30 mouse cellular contexts compared by ENCODE assay signal in the genomic region with DNA sequence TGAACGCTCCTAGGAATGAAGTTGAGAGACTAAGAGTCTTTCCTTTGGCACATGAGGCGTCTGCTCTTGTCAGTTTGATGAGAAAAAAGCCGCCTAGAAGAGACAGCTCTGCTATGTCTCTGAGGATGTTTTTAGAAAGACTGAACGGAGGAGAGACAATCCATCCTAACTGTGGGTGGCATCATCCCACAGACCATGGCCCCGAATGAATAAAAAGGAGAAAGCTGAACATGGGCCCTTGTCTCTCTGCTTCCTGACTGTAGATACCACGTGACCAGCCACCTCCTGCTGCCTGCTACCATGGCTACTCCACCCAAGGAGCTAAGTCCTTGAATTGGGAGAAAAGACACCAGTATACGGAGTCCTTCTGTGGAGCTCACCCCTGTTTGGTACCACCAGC. TPM values are rescaled to one million over a fixed set of nuclear protein-coding genes. Genes with fewer than 3 reads are reported as not detected.
A peak's percentile ranks its signal among the peaks of the same experiment; 100 is the strongest.
DNase-seq lines count a peak whose midpoint lies in the region; ATAC-seq and TF ChIP-seq lines count a peak whose summit lies in the region.
"Had no signal": no experiment of that assay in that cellular context is flagged by ENCODE, and none has a peak within 500 bp of the region (broad histone marks: within the 10 kb centered on the region; RNA-seq: fewer than 3 reads in every experiment).

No protein-coding gene starts in this region.

- WGBS in forebrain, postnatal 0 days = 63% methylated on average over 7 of the region's 7 CpGs
- WGBS in forebrain, embryonic 13.5 days = 78% methylated on average over 7 of the region's 7 CpGs

- no peak overlapping the region for H3K4me3 ChIP-seq in forebrain, postnatal 0 days (ENCODE audit: low read depth, low read length)
- H3K4me3 ChIP-seq in forebrain, embryonic 13.5 days = no peak overlapping the region
- no peak overlapping the region for H3K4me3 ChIP-seq in left cerebral cortex, adult 2 months
- H3K4me3 ChIP-seq in C2C12 (ENCODE audit: insufficient read depth, poor library complexity, severe bottlenecking) = no peak overlapping the region
- H3K4me3 ChIP-seq: embryonic facial prominence, embryonic 12.5 days; embryonic facial prominence, embryonic 15.5 days; forebrain, embryonic 15.5 days; heart, adult 2 months; heart, embryonic 10.5 days; heart, embryonic 13.5 days had no signal

- no peak for DNase-seq in forebrain, postnatal 0 days
- DNase-seq in left cerebral cortex, adult 2 months (ENCODE audit: extremely low spot score in 1 of 2, low spot score in 2 of 2) = no peak
- no peak for DNase-seq in left cerebral cortex, adult 8-10 months (ENCODE audit: low spot score in 2 of 2)
- DNase-seq in ovary, postnatal 10 days (ENCODE audit: low spot score) = no peak
- DNase-seq: adrenal gland, postnatal 10 days; adrenal gland, postnatal 36 days; cerebellum, adult 11 months; cerebellum, adult 2 months; cerebellum, adult 9-11 months; cerebellum, postnatal 25 days; gastrocnemius, postnatal 36 days; heart, adult 2 months; heart, postnatal 14 days; heart, postnatal 4 days had no signal

- H3K9ac ChIP-seq in forebrain, postnatal 0 days = no peak overlapping the region
- H3K9ac ChIP-seq in forebrain, embryonic 13.5 days = no peak overlapping the region
- H3K9ac ChIP-seq: embryonic facial prominence, embryonic 12.5 days; embryonic facial prominence, embryonic 15.5 days; forebrain, embryonic 15.5 days; heart, embryonic 13.5 days; hindbrain, embryonic 14.5 days had no signal

- no peaks in the 10 kb centered on the region; the same call in 1 of the 2 replicates for H3K27me3 ChIP-seq in forebrain, postnatal 0 days (ENCODE audit: insufficient read depth, low read length)
- peaks cover 6% of the 10 kb centered on the region for H3K27me3 ChIP-seq in forebrain, embryonic 13.5 days
- peaks cover 18% of the 10 kb centered on the region for H3K27me3 ChIP-seq in C2C12 (ENCODE audit: control insufficient read depth, insufficient read depth, insufficient read length)
- H3K27me3 ChIP-seq: forebrain, embryonic 15.5 days had no signal

- no peak overlapping the region; the same call in 1 of the 2 replicates for H3K27ac ChIP-seq in forebrain, postnatal 0 days (ENCODE audit: low read depth, low read length)
- no peak overlapping the region for H3K27ac ChIP-seq in forebrain, embryonic 13.5 days
- H3K27ac ChIP-seq in left cerebral cortex, adult 2 months = 0 out of 2 replicates have a peak overlapping the region, but pooled peaks have one; percentile 45
- H3K27ac ChIP-seq: embryonic facial prominence, embryonic 12.5 days; embryonic facial prominence, embryonic 15.5 days; forebrain, embryonic 15.5 days; heart, adult 2 months; heart, embryonic 10.5 days; heart, embryonic 13.5 days; hindbrain, embryonic 14.5 days; hindbrain, postnatal 0 days had no signal

- no peak overlapping the region for H3K4me2 ChIP-seq in forebrain, postnatal 0 days (ENCODE audit: low read depth)
- H3K4me2 ChIP-seq in forebrain, embryonic 13.5 days = no peak overlapping the region
- H3K4me2 ChIP-seq: embryonic facial prominence, embryonic 12.5 days; embryonic facial prominence, embryonic 15.5 days; forebrain, embryonic 15.5 days; heart, embryonic 13.5 days; hindbrain, embryonic 14.5 days had no signal

- no peak overlapping the region for H3ac ChIP-seq in C2C12 (ENCODE audit: control insufficient read depth, insufficient read length, low read depth)

- no peak for TF ChIP-seq CTCF in forebrain, postnatal 0 days (IDR thresholded peaks at IDR 0.05; ENCODE audit: low read depth)
- TF ChIP-seq CTCF in left cerebral cortex, adult 2 months (IDR thresholded peaks at IDR 0.05) = no peak
- no peak for TF ChIP-seq CTCF in C2C12 (IDR thresholded peaks at IDR 0.05; ENCODE audit: control insufficient read depth, insufficient read depth, insufficient read length)

- no peaks in the 10 kb centered on the region for H3K79me2 ChIP-seq in C2C12 (ENCODE audit: control insufficient read depth, insufficient read depth)

- no peaks in the 10 kb centered on the region for H3K79me3 ChIP-seq in C2C12 (ENCODE audit: low read depth)

- intact Hi-C loops in left cerebral cortex, adult 2 months (cut with DNase I) = no loop called here

- ATAC-seq in forebrain, postnatal 0 days = peak; percentile 10; the same call in 1 of the 2 replicates
- no peak for ATAC-seq in forebrain, embryonic 13.5 days
- ATAC-seq: forebrain, embryonic 15.5 days; hindbrain, postnatal 0 days; inflammation-experienced regulatory T-cells, adult 6 months; Patski had no signal

- H3K9me3 ChIP-seq in forebrain, postnatal 0 days (ENCODE audit: low read length) = peaks cover 3% of the 10 kb centered on the region; the same call in 1 of the 2 replicates
- no peaks in the 10 kb centered on the region for H3K9me3 ChIP-seq in forebrain, embryonic 13.5 days (replicated peaks)
- H3K9me3 ChIP-seq: embryonic facial prominence, embryonic 12.5 days; embryonic facial prominence, embryonic 15.5 days; forebrain, embryonic 15.5 days; G1E; heart, embryonic 10.5 days; heart, embryonic 13.5 days had no signal

- H3K4me1 ChIP-seq in forebrain, postnatal 0 days (ENCODE audit: insufficient read depth) = peaks cover 3% of the 10 kb centered on the region
- 0 out of 2 replicates have a peak, but pooled peaks cover 9% of the 10 kb centered on the region for H3K4me1 ChIP-seq in forebrain, embryonic 13.5 days
- H3K4me1 ChIP-seq: embryonic facial prominence, embryonic 12.5 days; embryonic facial prominence, embryonic 15.5 days; heart, embryonic 10.5 days had no signal

- H3K36me3 ChIP-seq in forebrain, postnatal 0 days (ENCODE audit: insufficient read depth) = no peaks in the 10 kb centered on the region
- H3K36me3 ChIP-seq in forebrain, embryonic 13.5 days (ENCODE audit: poor library complexity, severe bottlenecking) = no peaks in the 10 kb centered on the region
- H3K36me3 ChIP-seq in C2C12 (ENCODE audit: control insufficient read depth, insufficient read depth) = no peaks in the 10 kb centered on the region
- H3K36me3 ChIP-seq: embryonic facial prominence, embryonic 12.5 days; embryonic facial prominence, embryonic 15.5 days; forebrain, embryonic 15.5 days; G1E; heart, embryonic 10.5 days; heart, embryonic 13.5 days had no signal

TF ChIP-seq in C2C12, 6 proteins besides CTCF, POLR2A, EP300 and RAD21:
- TF ChIP-seq FOSL1 (IDR thresholded peaks at IDR 0.05; ENCODE audit: insufficient read depth, low read length, poor library complexity, severe bottlenecking) = no peak
- TF ChIP-seq USF1 (IDR thresholded peaks at IDR 0.05; ENCODE audit: low read depth) = peak; percentile 49
- TF ChIP-seq CEBPB (IDR thresholded peaks at IDR 0.05; ENCODE audit: low read depth) = no peak

RNA-seq across cellular contexts. Expression of gene Cck, which starts 8.3 kb away (rescaled TPM):
- total RNA-seq in forebrain, postnatal 0 days (2014; rRNA removed) = 150 and 194 TPM in 2 replicates
- polyA plus RNA-seq in forebrain, postnatal 0 days (2015; fragmentation: Nextera tagmentation; extraction: Ambion mirVana) = 172 and 174 TPM in 2 replicates
- 11.0 and 40.0 TPM in 2 replicates for polyA plus RNA-seq in forebrain, embryonic 13.5 days (2015; fragmentation: Nextera tagmentation; extraction: Ambion mirVana)
- total RNA-seq in left cerebral cortex, adult 2 months (2021) = 100 to 1,000 TPM; 710 to 764 TPM
- 100 to 1,000 TPM; 514 to 621 (median 567) TPM for total RNA-seq in left cerebral cortex, adult 8-10 months (2022)
- 2.9 TPM for polyA plus RNA-seq in C2C12 (2012; fragmentation: generic; extraction: Trizol)
- total RNA-seq: CH12.LX; common myeloid progenitor, adult 5-6 weeks; G1E; gastrocnemius, adult 8-10 months; granulocyte monocyte progenitor cell, adult 5-6 weeks; heart, adult 2 months had no signal
- polyA plus RNA-seq: G1E; inflammation-experienced regulatory T-cells, adult 6 months; Patski had no signal
